Mouse (Mus musculus) liver, embryonic 11.5 days (tissue): ENCODE measurements around the gene Bbs9. TPM values are rescaled to one million over a fixed set of nuclear protein-coding genes. Genes with fewer than 3 reads are reported as not detected.

Experiments used
- ATAC-seq: fragments of 200-750 bp; cut with Nextera tagmentation; replicated peaks from 2 replicates; pipeline ENCODE4 v1.8.0; 2017; ENCODE audit warnings: moderate number of reproducible peaks, mild to moderate bottlenecking, moderate TSS enrichment, moderate library complexity; ENCODE audit not compliant: low FRiP score
- DNase-seq: peaks from one replicate; pipeline ENCODE4 v3.0.0-alpha.2; 2017; ENCODE audit warnings: low spot score
- H3K27ac ChIP-seq: fragments of 300-500 bp; sonication (generic); 2 replicates; pipeline ENCODE4 v1.5.1; 2014; ENCODE audit warnings: mild to moderate bottlenecking, low read depth, low read length, control low read depth
- H3K27me3 ChIP-seq: fragments of 300-500 bp; sonication (generic); replicated peaks from 2 replicates; pipeline ENCODE4 v1.6.1; 2014; ENCODE audit warnings: low read length, mixed read lengths; ENCODE audit not compliant: control insufficient read depth, insufficient read depth
- H3K36me3 ChIP-seq: fragments of 300-500 bp; sonication (generic); 2 replicates; pipeline ENCODE4 v1.6.1; 2014; ENCODE audit warnings: mild to moderate bottlenecking, low read length, moderate library complexity, mixed read lengths; ENCODE audit not compliant: control insufficient read depth, insufficient read depth
- H3K4me1 ChIP-seq: fragments of 300-500 bp; sonication (generic); replicated peaks from 2 replicates; pipeline ENCODE4 v1.6.1; 2014; ENCODE audit warnings: low read length, mixed read lengths; ENCODE audit not compliant: control insufficient read depth, insufficient read depth
- H3K4me2 ChIP-seq: fragments of 300-500 bp; sonication (generic); 2 replicates; pipeline ENCODE4 v1.6.1; 2014; ENCODE audit warnings: mild to moderate bottlenecking, control low read depth, moderate library complexity
- H3K4me3 ChIP-seq: fragments of 300-500 bp; sonication (generic); 2 replicates; pipeline ENCODE4 v1.5.1; 2014; ENCODE audit warnings: low read depth, low read length, control low read depth
- H3K9ac ChIP-seq: fragments of 300-500 bp; sonication (generic); 2 replicates; pipeline ENCODE4 v1.6.1; 2014; ENCODE audit warnings: low read depth, low read length, control low read depth
- H3K9me3 ChIP-seq: fragments of 300-500 bp; sonication (generic); 2 replicates; pipeline ENCODE4 v1.6.1; 2016; ENCODE audit warnings: low read length, inconsistent platforms, mixed read lengths; ENCODE audit not compliant: control insufficient read depth
- WGBS: fragments of 180-500 bp; shearing (Covaris S2); extraction: QIAGEN DNeasy Blood & Tissue Kit; methylation state at CpG from one replicate; pipeline ENCODE4 v1.1.7; 2014; 5-methylcytosine and 5-hydroxymethylcytosine counted together
- polyA plus RNA-seq: library from polyadenylated mRNA; unstranded; fragments of >200 nt; fragmentation: Nextera tagmentation; extraction: Ambion mirVana; gene quantifications from 2 replicates; pipeline ENCODE4 v1.2.1, GENCODE M21; 2014

Gene Bbs9
- polyA plus RNA-seq, 1 experiment from 2014 or later, result 8.7 TPM

- no peaks in the 10 kb centered on the region for H3K4me1 ChIP-seq
- H3K4me2 ChIP-seq, result no peak overlapping the region
- WGBS, result 52% methylated on average over 9 of the region's 9 CpGs
- no peaks in the 10 kb centered on the region for H3K9me3 ChIP-seq
- H3K27ac ChIP-seq, result no peak overlapping the region
- H3K27me3 ChIP-seq, result no peaks in the 10 kb centered on the region
- no peaks in the 10 kb centered on the region for H3K36me3 ChIP-seq
- no peak overlapping the region for H3K4me3 ChIP-seq
- DNase-seq, result no peak
- no peak for ATAC-seq
- H3K9ac ChIP-seq, result no peak overlapping the region
Measured at GRCm38 (mm10) chr9:22532810-22533447, 57.4 kb downstream of the Bbs9 start.

- 89% methylated on average over 11 of the region's 11 CpGs for WGBS
Measured at GRCm38 (mm10) chr9:22537767-22538373, 62.4 kb downstream of the Bbs9 start.

GRCm38 (mm10) chr9:22539546-22539945 lies 64.0 kb downstream of the Bbs9 start:
- Histone ChIP-seq H3K27me3 (no peaks in the 10 kb centered on the region), H3K4me1 (no peaks in the 10 kb centered on the region), H3K4me3 (no peak overlapping the region), H3K4me2 (no peak overlapping the region), H3K9ac (no peak overlapping the region), H3K9me3 (no peaks in the 10 kb centered on the region), H3K27ac (no peak overlapping the region), H3K36me3 (no peaks in the 10 kb centered on the region)
- DNase-seq (no peak), ATAC-seq (no peak)
- 76% methylated on average over 4 of the region's 4 CpGs for WGBS

More at GRCm38 (mm10) chr9:22537767-22538373, 62.4 kb downstream of the Bbs9 start:
- Histone ChIP-seq H3K4me2 (no peak overlapping the region), H3K36me3 (no peaks in the 10 kb centered on the region), H3K9me3 (no peaks in the 10 kb centered on the region), H3K4me1 (no peaks in the 10 kb centered on the region), H3K27me3 (no peaks in the 10 kb centered on the region), H3K9ac (no peak overlapping the region), H3K27ac (no peak overlapping the region), H3K4me3 (no peak overlapping the region)
- no peak for ATAC-seq
- DNase-seq, result no peak

- H3K9ac ChIP-seq, result no peak overlapping the region
- no peaks in the 10 kb centered on the region for H3K9me3 ChIP-seq
- no peaks in the 10 kb centered on the region for H3K36me3 ChIP-seq
- no peaks in the 10 kb centered on the region for H3K4me1 ChIP-seq
- H3K4me2 ChIP-seq, result no peak overlapping the region
- no peak overlapping the region for H3K27ac ChIP-seq
- WGBS, result 79% methylated on average over 10 of the region's 10 CpGs
- no peaks in the 10 kb centered on the region for H3K27me3 ChIP-seq
- no peak for DNase-seq
- no peak for ATAC-seq
- H3K4me3 ChIP-seq, result no peak overlapping the region
Measured at GRCm38 (mm10) chr9:22541130-22541529, 65.6 kb downstream of the Bbs9 start.

GRCm38 (mm10) chr9:22543467-22543866 lies 68.0 kb downstream of the Bbs9 start:
- Histone ChIP-seq H3K27ac (no peak overlapping the region), H3K9ac (no peak overlapping the region), H3K4me1 (no peaks in the 10 kb centered on the region), H3K27me3 (no peaks in the 10 kb centered on the region), H3K9me3 (no peaks in the 10 kb centered on the region), H3K4me2 (no peak overlapping the region), H3K4me3 (no peak overlapping the region), H3K36me3 (no peaks in the 10 kb centered on the region)
- DNase-seq, result no peak
- ATAC-seq, result no peak
- WGBS, result 83% methylated on average over 5 of the region's 5 CpGs

GRCm38 (mm10) chr9:22544349-22545341 lies 69.1 kb downstream of the Bbs9 start:
- DNase-seq, result no peak
- Histone ChIP-seq H3K4me2 (no peak overlapping the region), H3K9me3 (no peaks in the 10 kb centered on the region), H3K4me3 (no peak overlapping the region), H3K27me3 (no peaks in the 10 kb centered on the region), H3K4me1 (no peaks in the 10 kb centered on the region), H3K36me3 (no peaks in the 10 kb centered on the region), H3K9ac (no peak overlapping the region), H3K27ac (no peak overlapping the region)
- no peak for ATAC-seq
- 64% methylated on average over 9 of the region's 9 CpGs for WGBS

- WGBS, result 74% methylated on average over 1 of the region's 1 CpGs
- Histone ChIP-seq H3K27me3 (no peaks in the 10 kb centered on the region), H3K4me2 (no peak overlapping the region), H3K9ac (no peak overlapping the region), H3K9me3 (no peaks in the 10 kb centered on the region), H3K27ac (no peak overlapping the region), H3K36me3 (no peaks in the 10 kb centered on the region), H3K4me1 (no peaks in the 10 kb centered on the region), H3K4me3 (no peak overlapping the region)
- no peak for DNase-seq
- ATAC-seq, result no peak
Measured at GRCm38 (mm10) chr9:22551273-22551672, 75.8 kb downstream of the Bbs9 start.

- WGBS, result 64% methylated on average over 5 of the region's 5 CpGs
- H3K4me2 ChIP-seq, result no peak overlapping the region
Measured at GRCm38 (mm10) chr9:22556076-22556475, 80.6 kb downstream of the Bbs9 start.

More at GRCm38 (mm10) chr9:22556076-22556475, 80.6 kb downstream of the Bbs9 start:
- Histone ChIP-seq H3K4me1 (no peaks in the 10 kb centered on the region), H3K27me3 (no peaks in the 10 kb centered on the region), H3K4me3 (no peak overlapping the region), H3K9ac (no peak overlapping the region), H3K36me3 (no peaks in the 10 kb centered on the region), H3K9me3 (no peaks in the 10 kb centered on the region), H3K27ac (no peak overlapping the region)
- ATAC-seq, result no peak
- DNase-seq, result no peak
